Mouse (Mus musculus): ENCODE measurements around the gene Nup93. TPM values are rescaled to one million over a fixed set of nuclear protein-coding genes. Genes with fewer than 3 reads are reported as not detected.

Gene Nup93
- polyA plus RNA-seq, 1 experiment: 104 TPM

GRCm38 (mm10) chr8:94337559-94337958 lies 123.2 kb downstream of the Nup93 start:
- Histone ChIP-seq H3K9ac (ENCODE audit: low read depth, poor library complexity, severe bottlenecking) (no peak overlapping the region), H3K4me3 (ENCODE audit: low read depth, low read length) (no peak overlapping the region)
- no peak for TF ChIP-seq POLR2A (IDR thresholded peaks at IDR 0.05; ENCODE audit: insufficient read depth, low read length)
- no peak for TF ChIP-seq CTCF (IDR thresholded peaks at IDR 0.05; ENCODE audit: low read depth, low read length)
- no peak for TF ChIP-seq EP300 (IDR thresholded peaks at IDR 0.05; ENCODE audit: insufficient read depth, low read depth, low read length)

GRCm38 (mm10) chr8:94340796-94341195 lies 126.4 kb downstream of the Nup93 start:
- TF ChIP-seq CTCF (IDR thresholded peaks at IDR 0.05; ENCODE audit: low read depth, low read length): no peak
- TF ChIP-seq EP300 (IDR thresholded peaks at IDR 0.05; ENCODE audit: insufficient read depth, low read depth, low read length): no peak
- no peak for TF ChIP-seq POLR2A (IDR thresholded peaks at IDR 0.05; ENCODE audit: insufficient read depth, low read length)
- Histone ChIP-seq H3K27me3 (ENCODE audit: control insufficient read depth, insufficient read depth, low read length, poor library complexity, severe bottlenecking) (no peaks in the 10 kb centered on the region), H3K9ac (ENCODE audit: low read depth, poor library complexity, severe bottlenecking) (no peak overlapping the region), H3K36me3 (ENCODE audit: control insufficient read depth, insufficient read depth, low read length, poor library complexity, severe bottlenecking) (no peaks in the 10 kb centered on the region), H3K4me1 (ENCODE audit: control insufficient read depth, insufficient read depth, low read length) (no peaks in the 10 kb centered on the region), H3K9me3 (replicated peaks; ENCODE audit: control insufficient read depth, insufficient read depth, low read length, poor library complexity, severe bottlenecking) (no peaks in the 10 kb centered on the region), H3K27ac (ENCODE audit: insufficient read depth, low read length) (no peak overlapping the region), H3K4me3 (ENCODE audit: low read depth, low read length) (no peak overlapping the region)

More at GRCm38 (mm10) chr8:94337559-94337958, 123.2 kb downstream of the Nup93 start:
- H3K27me3 ChIP-seq (ENCODE audit: control insufficient read depth, insufficient read depth, low read length, poor library complexity, severe bottlenecking): no peaks in the 10 kb centered on the region
- H3K36me3 ChIP-seq (ENCODE audit: control insufficient read depth, insufficient read depth, low read length, poor library complexity, severe bottlenecking): no peaks in the 10 kb centered on the region
- no peak overlapping the region for H3K27ac ChIP-seq (ENCODE audit: insufficient read depth, low read length)
- no peaks in the 10 kb centered on the region for H3K9me3 ChIP-seq (replicated peaks; ENCODE audit: control insufficient read depth, insufficient read depth, low read length, poor library complexity, severe bottlenecking)
- no peaks in the 10 kb centered on the region for H3K4me1 ChIP-seq (ENCODE audit: control insufficient read depth, insufficient read depth, low read length)

GRCm38 (mm10) chr8:94342691-94343090 lies 128.3 kb downstream of the Nup93 start:
- H3K4me1 ChIP-seq (ENCODE audit: control insufficient read depth, insufficient read depth, low read length): no peaks in the 10 kb centered on the region
- H3K9ac ChIP-seq (ENCODE audit: low read depth, poor library complexity, severe bottlenecking): no peak overlapping the region
- no peak overlapping the region for H3K4me3 ChIP-seq (ENCODE audit: low read depth, low read length)
- H3K36me3 ChIP-seq (ENCODE audit: control insufficient read depth, insufficient read depth, low read length, poor library complexity, severe bottlenecking): no peaks in the 10 kb centered on the region
- H3K9me3 ChIP-seq (replicated peaks; ENCODE audit: control insufficient read depth, insufficient read depth, low read length, poor library complexity, severe bottlenecking): no peaks in the 10 kb centered on the region
- no peak overlapping the region for H3K27ac ChIP-seq (ENCODE audit: insufficient read depth, low read length)
- TF ChIP-seq POLR2A (IDR thresholded peaks at IDR 0.05; ENCODE audit: insufficient read depth, low read length) (no peak), EP300 (IDR thresholded peaks at IDR 0.05; ENCODE audit: insufficient read depth, low read depth, low read length) (no peak), CTCF (IDR thresholded peaks at IDR 0.05; ENCODE audit: low read depth, low read length) (no peak)
- no peaks in the 10 kb centered on the region for H3K27me3 ChIP-seq (ENCODE audit: control insufficient read depth, insufficient read depth, low read length, poor library complexity, severe bottlenecking)

- H3K9ac ChIP-seq (ENCODE audit: low read depth, poor library complexity, severe bottlenecking): no peak overlapping the region
- H3K4me1 ChIP-seq (ENCODE audit: control insufficient read depth, insufficient read depth, low read length): no peaks in the 10 kb centered on the region
- no peaks in the 10 kb centered on the region for H3K27me3 ChIP-seq (ENCODE audit: control insufficient read depth, insufficient read depth, low read length, poor library complexity, severe bottlenecking)
- no peak overlapping the region for H3K4me3 ChIP-seq (ENCODE audit: low read depth, low read length)
- no peaks in the 10 kb centered on the region for H3K9me3 ChIP-seq (replicated peaks; ENCODE audit: control insufficient read depth, insufficient read depth, low read length, poor library complexity, severe bottlenecking)
- H3K27ac ChIP-seq (ENCODE audit: insufficient read depth, low read length): no peak overlapping the region
- no peak for TF ChIP-seq EP300 (IDR thresholded peaks at IDR 0.05; ENCODE audit: insufficient read depth, low read depth, low read length)
- no peak for TF ChIP-seq CTCF (IDR thresholded peaks at IDR 0.05; ENCODE audit: low read depth, low read length)
- no peak for TF ChIP-seq POLR2A (IDR thresholded peaks at IDR 0.05; ENCODE audit: insufficient read depth, low read length)
- H3K36me3 ChIP-seq (ENCODE audit: control insufficient read depth, insufficient read depth, low read length, poor library complexity, severe bottlenecking): no peaks in the 10 kb centered on the region
Observed at GRCm38 (mm10) chr8:94343290-94343689, 128.9 kb downstream of the Nup93 start.

GRCm38 (mm10) chr8:94343778-94344320 lies 129.5 kb downstream of the Nup93 start:
- Histone ChIP-seq H3K27me3 (ENCODE audit: control insufficient read depth, insufficient read depth, low read length, poor library complexity, severe bottlenecking) (no peaks in the 10 kb centered on the region), H3K27ac (ENCODE audit: insufficient read depth, low read length) (no peak overlapping the region), H3K9ac (ENCODE audit: low read depth, poor library complexity, severe bottlenecking) (no peak overlapping the region), H3K4me1 (ENCODE audit: control insufficient read depth, insufficient read depth, low read length) (no peaks in the 10 kb centered on the region), H3K36me3 (ENCODE audit: control insufficient read depth, insufficient read depth, low read length, poor library complexity, severe bottlenecking) (no peaks in the 10 kb centered on the region), H3K4me3 (ENCODE audit: low read depth, low read length) (no peak overlapping the region), H3K9me3 (replicated peaks; ENCODE audit: control insufficient read depth, insufficient read depth, low read length, poor library complexity, severe bottlenecking) (no peaks in the 10 kb centered on the region)
- no peak for TF ChIP-seq CTCF (IDR thresholded peaks at IDR 0.05; ENCODE audit: low read depth, low read length)
- no peak for TF ChIP-seq POLR2A (IDR thresholded peaks at IDR 0.05; ENCODE audit: insufficient read depth, low read length)
- no peak for TF ChIP-seq EP300 (IDR thresholded peaks at IDR 0.05; ENCODE audit: insufficient read depth, low read depth, low read length)

GRCm38 (mm10) chr8:94345657-94346056 lies 131.3 kb downstream of the Nup93 start:
- Histone ChIP-seq H3K4me3 (ENCODE audit: low read depth, low read length) (no peak overlapping the region), H3K36me3 (ENCODE audit: control insufficient read depth, insufficient read depth, low read length, poor library complexity, severe bottlenecking) (no peaks in the 10 kb centered on the region), H3K27ac (ENCODE audit: insufficient read depth, low read length) (no peak overlapping the region), H3K9ac (ENCODE audit: low read depth, poor library complexity, severe bottlenecking) (no peak overlapping the region), H3K9me3 (replicated peaks; ENCODE audit: control insufficient read depth, insufficient read depth, low read length, poor library complexity, severe bottlenecking) (no peaks in the 10 kb centered on the region), H3K27me3 (ENCODE audit: control insufficient read depth, insufficient read depth, low read length, poor library complexity, severe bottlenecking) (no peaks in the 10 kb centered on the region), H3K4me1 (ENCODE audit: control insufficient read depth, insufficient read depth, low read length) (no peaks in the 10 kb centered on the region)
- TF ChIP-seq EP300 (IDR thresholded peaks at IDR 0.05; ENCODE audit: insufficient read depth, low read depth, low read length): no peak
- TF ChIP-seq CTCF (IDR thresholded peaks at IDR 0.05; ENCODE audit: low read depth, low read length): no peak
- TF ChIP-seq POLR2A (IDR thresholded peaks at IDR 0.05; ENCODE audit: insufficient read depth, low read length): no peak

Measured in ES-Bruce4 (cell line).